Mouse (Mus musculus) kidney, adult 2 months (tissue): ENCODE results near the gene Wdr17.

Source experiments
- CTCF ChIP-seq: fragments of 200-500 bp; conservative IDR thresholded peaks from 2 replicates; pipeline ENCODE4 v1.5.1; 2011; ENCODE audit warnings: low read depth, mild to moderate bottlenecking, control low read depth, low read length, moderate library complexity, mixed read lengths; ENCODE audit not compliant: insufficient read depth, insufficient read length
- POLR2A ChIP-seq: fragments of 200-500 bp; IDR thresholded peaks from one replicate; pipeline ENCODE4 v1.6.1; 2011; ENCODE audit warnings: low read depth, low read length, control low read depth

- TF ChIP-seq CTCF (no peak), POLR2A (no peak)
These were observed 38.0 kb upstream of the Wdr17 start for GRCm38 (mm10) chr8:54924936-54925335.
